ENCODE assay signal across 30 mouse cellular contexts in genomic region chr1:105746444-105746843, GRCm38 (mm10). TPM values are rescaled to one million over a fixed set of nuclear protein-coding genes. Genes with fewer than 3 reads are reported as not detected.
A peak's percentile ranks its signal among the peaks of the same experiment; 100 is the strongest.
DNase-seq lines count a peak whose midpoint lies in the region; ATAC-seq and TF ChIP-seq lines count a peak whose summit lies in the region.
"Had no signal": no experiment of that assay in that cellular context is flagged by ENCODE, and none has a peak within 500 bp of the region (broad histone marks: within the 10 kb centered on the region; RNA-seq: fewer than 3 reads in every experiment).

No protein-coding gene starts in this region.

- no peak overlapping the region for H3K4me3 ChIP-seq in liver, adult 2 months (ENCODE audit: insufficient read depth, low read depth, low read length)
- H3K4me3 ChIP-seq in liver, embryonic 11.5 days (ENCODE audit: low read depth, low read length), result no peak overlapping the region
- H3K4me3 ChIP-seq: erythroblast, embryonic 14.5 days; heart, embryonic 12.5 days; hindbrain, embryonic 15.5 days; limb, embryonic 10.5 days; limb, embryonic 15.5 days; liver, embryonic 15.5 days; megakaryocyte, embryonic 14.5 days; midbrain, embryonic 12.5 days; myocyte; neural tube, embryonic 12.5 days had no signal

- no peak for TF ChIP-seq CTCF in liver, adult 2 months (IDR thresholded peaks at IDR 0.05; ENCODE audit: low read depth, low read length)

- no peaks in the 10 kb centered on the region for H3K79me2 ChIP-seq in liver, adult 2 months (ENCODE audit: control insufficient read depth, insufficient read depth, low read length)

- no peaks in the 10 kb centered on the region for H3K4me1 ChIP-seq in liver, adult 2 months (ENCODE audit: control insufficient read depth, insufficient read depth, low read length)
- H3K4me1 ChIP-seq in liver, embryonic 11.5 days (replicated peaks; ENCODE audit: control insufficient read depth, insufficient read depth, low read length), result no peaks in the 10 kb centered on the region
- H3K4me1 ChIP-seq: heart, embryonic 12.5 days; hindbrain, embryonic 15.5 days; limb, embryonic 10.5 days; limb, embryonic 15.5 days; liver, embryonic 15.5 days; midbrain, embryonic 12.5 days; neural tube, embryonic 12.5 days had no signal

- no peak overlapping the region for H3K27ac ChIP-seq in liver, adult 2 months (replicated peaks; ENCODE audit: insufficient read depth, low read depth, low read length)
- no peak overlapping the region for H3K27ac ChIP-seq in liver, embryonic 11.5 days (ENCODE audit: low read depth, low read length)
- H3K27ac ChIP-seq: hindbrain, embryonic 15.5 days; limb, embryonic 10.5 days; limb, embryonic 15.5 days; liver, embryonic 15.5 days; midbrain, embryonic 12.5 days; neural tube, embryonic 12.5 days had no signal

- H3K36me3 ChIP-seq in liver, adult 2 months (ENCODE audit: control insufficient read depth, insufficient read depth, low read length), result peaks cover 64% of the 10 kb centered on the region
- peaks cover 3% of the 10 kb centered on the region; the same call in 1 of the 2 replicates for H3K36me3 ChIP-seq in liver, embryonic 11.5 days (ENCODE audit: control insufficient read depth, insufficient read depth, low read length)
- peaks cover 9% of the 10 kb centered on the region for H3K36me3 ChIP-seq in splenic B cell, adult 2 months (ENCODE audit: control insufficient read depth, insufficient read depth, low read length, poor library complexity, severe bottlenecking)

- no peak overlapping the region for H3K9ac ChIP-seq in liver, adult 2 months (ENCODE audit: low read depth, low read length)
- H3K9ac ChIP-seq in liver, embryonic 11.5 days (ENCODE audit: low read depth, low read length), result no peak overlapping the region
- H3K9ac ChIP-seq: heart, embryonic 12.5 days; hindbrain, embryonic 15.5 days; limb, embryonic 15.5 days; liver, embryonic 15.5 days; lung, embryonic 14.5 days; midbrain, embryonic 12.5 days; neural tube, embryonic 12.5 days had no signal

- 58% methylated on average over 1 of the region's 1 CpGs for WGBS in liver, adult 2 months
- WGBS in liver, embryonic 11.5 days, result 70% methylated on average over 1 of the region's 1 CpGs

- peak; percentile 67 for DNase-seq in kidney, adult 9 months
- DNase-seq in kidney, adult 11 months, result no peak
- DNase-seq in liver, adult 2 months (ENCODE audit: extremely low read depth, low read depth, low spot score), result peak; percentile 26
- DNase-seq in liver, embryonic 11.5 days (ENCODE audit: low spot score), result no peak
- DNase-seq in splenic B cell, adult 2 months (ENCODE audit: low read depth, low spot score), result peak; percentile 4
- no peak for DNase-seq in embryo, embryonic 10 days (ENCODE audit: low spot score)
- DNase-seq in right cerebral cortex, adult 18-20 months, result no peak
- DNase-seq: adrenal gland, adult 8-10 months; cerebellum, adult 11 months; cerebellum, adult 9-10 months; gastrocnemius, postnatal 14 days; heart, adult 11 months; heart, postnatal 4 days; layer of hippocampus, adult 9-11 months; lung, embryonic 14.5 days; lung, postnatal 14 days; thymus, postnatal 4 days had no signal

- no peak for ATAC-seq in liver, embryonic 11.5 days (replicated peaks; ENCODE audit: low FRiP score)
- peak; percentile 49 for ATAC-seq in granulocyte monocyte progenitor cell, adult 5-6 weeks (replicated peaks; ENCODE audit: poor library complexity, severe bottlenecking)
- ATAC-seq: CD4-positive, CD25-positive, alpha-beta regulatory T cell, adult 4 months; inflammation-experienced regulatory T-cells, adult 6 months had no signal

- no peaks in the 10 kb centered on the region for H3K9me3 ChIP-seq in liver, embryonic 11.5 days (ENCODE audit: control insufficient read depth, low read length)
- H3K9me3 ChIP-seq: heart, embryonic 12.5 days; hindbrain, embryonic 15.5 days; limb, embryonic 10.5 days; limb, embryonic 15.5 days; liver, embryonic 15.5 days; megakaryocyte, embryonic 14.5 days; midbrain, embryonic 12.5 days; neural tube, embryonic 12.5 days had no signal

- no peaks in the 10 kb centered on the region for H3K27me3 ChIP-seq in liver, adult 2 months (ENCODE audit: control insufficient read depth, insufficient read depth, low read length)
- H3K27me3 ChIP-seq in liver, embryonic 11.5 days (replicated peaks; ENCODE audit: control insufficient read depth, insufficient read depth, low read length), result no peaks in the 10 kb centered on the region
- H3K27me3 ChIP-seq in splenic B cell, adult 2 months (ENCODE audit: control insufficient read depth, insufficient read depth, low read length, poor library complexity, severe bottlenecking), result no peaks in the 10 kb centered on the region
- H3K27me3 ChIP-seq: heart, embryonic 12.5 days; hindbrain, embryonic 15.5 days; limb, embryonic 15.5 days; liver, embryonic 15.5 days; megakaryocyte, embryonic 14.5 days; midbrain, embryonic 12.5 days; neural tube, embryonic 12.5 days had no signal

- H3K4me2 ChIP-seq in liver, embryonic 11.5 days, result no peak overlapping the region
- H3K4me2 ChIP-seq: heart, embryonic 12.5 days; hindbrain, embryonic 15.5 days; limb, embryonic 15.5 days; liver, embryonic 15.5 days; lung, embryonic 14.5 days; midbrain, embryonic 12.5 days; neural tube, embryonic 12.5 days had no signal

- no peak for TF ChIP-seq POLR2A in liver, adult 2 months (IDR thresholded peaks at IDR 0.05; ENCODE audit: extremely low read depth, insufficient read depth, low read length)

RNA-seq across cellular contexts. Expression of gene Tnfrsf11a, which starts 34.1 kb away (rescaled TPM):
- total RNA-seq in liver, adult 2 months (2014; rRNA removed), result 1.2 TPM in 2 replicates
- 0.24 and 0.45 TPM in 2 replicates for polyA plus RNA-seq in liver, adult 2 months (2012; rRNA removed)
- polyA plus RNA-seq in liver, embryonic 11.5 days (2014; fragmentation: Nextera tagmentation; extraction: Ambion mirVana), result 0.51 and 0.69 TPM in 2 replicates
- 0.54 and 0.98 TPM in 2 replicates for total RNA-seq in granulocyte monocyte progenitor cell, adult 5-6 weeks (2014; fragmentation: Nextera tagmentation)
- total RNA-seq in granulocyte monocyte progenitor cell, adult 5-6 weeks (2017), result 0.13 and 1.5 TPM in 2 replicates
- polyA plus RNA-seq: erythroblast, embryonic 14.5 days; inflammation-experienced regulatory T-cells, adult 6 months had no signal

Comparison
In these comparisons a context has a peak if more than half of its experiments do, and no peak if none do; other contexts are left out.
1. DNase-seq: peak in kidney, adult 9 months (single experiment), liver, adult 2 months (single experiment) and splenic B cell, adult 2 months (single experiment); none in kidney, adult 11 months (single experiment), liver, embryonic 11.5 days (single experiment), embryo, embryonic 10 days (single experiment) and right cerebral cortex, adult 18-20 months (single experiment).